Mouse (Mus musculus): ENCODE data around the gene 2900011O08Rik. TPM values are rescaled to one million over a fixed set of nuclear protein-coding genes. Genes with fewer than 3 reads are reported as not detected.
A peak's percentile ranks its signal among the peaks of the same experiment; 100 is the strongest.
"Not testable (repeated sequence)": the region's sequence is repeated elsewhere in the genome, so short reads cannot be mapped to it uniquely, and the experiment has no call there.

The 2900011O08Rik gene
- total RNA-seq (2021): not detected
- long read RNA-seq, experiment 1: 0 reads
- long read RNA-seq, experiment 2: 0 reads

GRCm38 (mm10) chr16:13986574-13987478 is at the start of gene 2900011O08Rik, which contains the start of gene Ifitm7:
Gene 2900011O08Rik (plus strand): TSS chr16:13986604.
Gene Ifitm7 (minus strand): TSS chr16:13986888.
- no peak for DNase-seq
- no peak for TF ChIP-seq CTCF (IDR thresholded peaks at IDR 0.05)
- Histone ChIP-seq H3K27ac (no peak within 1 kb of the TSS), H3K4me3 (peak within 1 kb of the TSS; percentile 51)
- intact Hi-C loops (cut with DNase I): no loop called here

- no peak for TF ChIP-seq CTCF (IDR thresholded peaks at IDR 0.05)
- intact Hi-C loops (cut with DNase I): loop anchor here (5.0 kb wide), 1 partner anchor 62 kb away; no protein-coding TSS in a partner anchor
- Histone ChIP-seq H3K4me3 (peak overlapping the region; percentile 79), H3K27ac (peak overlapping the region; percentile 38)
- peak; percentile 44 for DNase-seq
Measured at GRCm38 (mm10) chr16:13940139-13940846, 46.1 kb upstream of the 2900011O08Rik start.

GRCm38 (mm10) chr16:13940847-13941395 is 45.5 kb upstream of the 2900011O08Rik start:
- peak; percentile 39 for DNase-seq
- intact Hi-C loops (cut with DNase I): loop anchor here (5.0 kb wide), 1 partner anchor 61 kb away; no protein-coding TSS in a partner anchor
- Histone ChIP-seq H3K27ac (peak overlapping the region; percentile 38), H3K4me3 (peak overlapping the region; percentile 79)
- TF ChIP-seq CTCF (IDR thresholded peaks at IDR 0.05): no peak

GRCm38 (mm10) chr16:13944178-13944577 is 42.2 kb upstream of the 2900011O08Rik start:
- no peak overlapping the region for H3K27ac ChIP-seq
- DNase-seq: no peak
- TF ChIP-seq CTCF (IDR thresholded peaks at IDR 0.05): no peak
- H3K4me3 ChIP-seq: no peak overlapping the region
- intact Hi-C loops (cut with DNase I): loop anchor here (5.0 kb wide), 1 partner anchor 58 kb away; no protein-coding TSS in a partner anchor

GRCm38 (mm10) chr16:13944752-13945151 is 41.7 kb upstream of the 2900011O08Rik start:
- intact Hi-C loops (cut with DNase I): loop anchor here (5.0 kb wide), 1 partner anchor 58 kb away; no protein-coding TSS in a partner anchor
- no peak for DNase-seq

GRCm38 (mm10) chr16:13945153-13945552 is 41.3 kb upstream of the 2900011O08Rik start:
- no peak for TF ChIP-seq CTCF (IDR thresholded peaks at IDR 0.05)
- DNase-seq: peak; percentile 31
- Histone ChIP-seq H3K4me3 (no peak overlapping the region), H3K27ac (no peak overlapping the region)
- intact Hi-C loops (cut with DNase I): no loop called here

More at GRCm38 (mm10) chr16:13944752-13945151, 41.7 kb upstream of the 2900011O08Rik start:
- Histone ChIP-seq H3K4me3 (no peak overlapping the region), H3K27ac (no peak overlapping the region)
- no peak for TF ChIP-seq CTCF (IDR thresholded peaks at IDR 0.05)

GRCm38 (mm10) chr16:13946306-13946705 is 40.1 kb upstream of the 2900011O08Rik start:
- no peak for TF ChIP-seq CTCF (IDR thresholded peaks at IDR 0.05)
- intact Hi-C loops (cut with DNase I): no loop called here
- no peak overlapping the region for H3K4me3 ChIP-seq
- DNase-seq: no peak
- no peak overlapping the region for H3K27ac ChIP-seq

- TF ChIP-seq CTCF (IDR thresholded peaks at IDR 0.05): no peak
- intact Hi-C loops (cut with DNase I): no loop called here
- no peak overlapping the region for H3K4me3 ChIP-seq
- H3K27ac ChIP-seq: no peak overlapping the region
- no peak for DNase-seq
Measured at GRCm38 (mm10) chr16:13951245-13951644, 35.2 kb upstream of the 2900011O08Rik start.

- intact Hi-C loops (cut with DNase I): no loop called here
- no peak for TF ChIP-seq CTCF (IDR thresholded peaks at IDR 0.05)
- DNase-seq: no peak
- Histone ChIP-seq H3K4me3 (no peak overlapping the region), H3K27ac (no peak overlapping the region)
Measured at GRCm38 (mm10) chr16:13962053-13962452, 24.4 kb upstream of the 2900011O08Rik start.

- intact Hi-C loops (cut with DNase I): no loop called here
- no peak overlapping the region for H3K27ac ChIP-seq
- no peak for TF ChIP-seq CTCF (IDR thresholded peaks at IDR 0.05)
- DNase-seq: no peak
- no peak overlapping the region for H3K4me3 ChIP-seq
Measured at GRCm38 (mm10) chr16:13969096-13969495, 17.3 kb upstream of the 2900011O08Rik start.

GRCm38 (mm10) chr16:13972051-13972450 is 14.4 kb upstream of the 2900011O08Rik start:
- Histone ChIP-seq H3K27ac (no peak overlapping the region), H3K4me3 (no peak overlapping the region)
- intact Hi-C loops (cut with DNase I): no loop called here
- no peak for TF ChIP-seq CTCF (IDR thresholded peaks at IDR 0.05)
- DNase-seq: no peak

GRCm38 (mm10) chr16:13976358-13976896 is 10.0 kb upstream of the 2900011O08Rik start:
- H3K4me3 ChIP-seq; DNase-seq; H3K27ac ChIP-seq; intact Hi-C loops (cut with DNase I): not testable (repeated sequence)

- intact Hi-C loops (cut with DNase I); H3K27ac ChIP-seq; H3K4me3 ChIP-seq; DNase-seq: not testable (repeated sequence)
Measured at GRCm38 (mm10) chr16:13977026-13977425, 9.4 kb upstream of the 2900011O08Rik start.

- H3K4me3 ChIP-seq; intact Hi-C loops (cut with DNase I); H3K27ac ChIP-seq; DNase-seq: not testable (repeated sequence)
Measured at GRCm38 (mm10) chr16:13981726-13982125, 4.7 kb upstream of the 2900011O08Rik start.

Measured in gastrocnemius, adult 2 months (tissue).